Mouse (Mus musculus) midbrain, embryonic 13.5 days (tissue): ENCODE results near the gene Sco1. TPM values are rescaled to one million over a fixed set of nuclear protein-coding genes. Genes with fewer than 3 reads are reported as not detected.

Experiments used
- ATAC-seq: fragments of 200-750 bp; cut with Nextera tagmentation; 2 replicates; pipeline ENCODE4 v1.8.0; 2017; ENCODE audit warnings: mild to moderate bottlenecking, moderate TSS enrichment, moderate library complexity
- H3K27ac ChIP-seq: fragments of 300-500 bp; sonication (generic); 2 replicates; pipeline ENCODE4 v1.5.1; 2015; ENCODE audit warnings: inconsistent platforms, mild to moderate bottlenecking, moderate library complexity
- H3K27me3 ChIP-seq: fragments of 300-500 bp; sonication (generic); 2 replicates; pipeline ENCODE4 v1.6.1; 2015; ENCODE audit warnings: mild to moderate bottlenecking, inconsistent platforms
- H3K36me3 ChIP-seq: fragments of 300-500 bp; sonication (generic); 2 replicates; pipeline ENCODE4 v1.6.1; 2015; ENCODE audit warnings: mild to moderate bottlenecking, inconsistent platforms
- H3K4me1 ChIP-seq: fragments of 300-500 bp; sonication (generic); replicated peaks from 2 replicates; pipeline ENCODE4 v1.6.1; 2015; ENCODE audit warnings: inconsistent platforms
- H3K4me2 ChIP-seq: fragments of 300-500 bp; sonication (generic); replicated peaks from 2 replicates; pipeline ENCODE4 v1.6.1; 2015; ENCODE audit warnings: moderate library complexity, mild to moderate bottlenecking, inconsistent platforms
- H3K4me3 ChIP-seq: fragments of 300-500 bp; sonication (generic); replicated peaks from 2 replicates; pipeline ENCODE4 v1.5.1; 2015; ENCODE audit warnings: mild to moderate bottlenecking, inconsistent platforms
- H3K9ac ChIP-seq: fragments of 300-500 bp; sonication (generic); replicated peaks from 2 replicates; pipeline ENCODE4 v1.6.1; 2015; ENCODE audit warnings: mild to moderate bottlenecking, inconsistent platforms
- H3K9me3 ChIP-seq: fragments of 300-500 bp; sonication (generic); 2 replicates; pipeline ENCODE4 v1.6.1; 2016; ENCODE audit warnings: mild to moderate bottlenecking, inconsistent platforms
- WGBS: fragments of 180-500 bp; shearing (Covaris S2); methylation state at CpG from one replicate; pipeline ENCODE4 v1.1.7; 2015; 5-methylcytosine and 5-hydroxymethylcytosine counted together
- polyA plus RNA-seq: library from polyadenylated mRNA; unstranded; fragments of >200 nt; fragmentation: Nextera tagmentation; extraction: Ambion mirVana; gene quantifications from 2 replicates; pipeline ENCODE4 v1.2.1, GENCODE M21; 2015

Sco1 gene
- polyA plus RNA-seq, 1 experiment from 2014 or later: 16.4 TPM

GRCm38 (mm10) chr11:67048496-67048895, 4.0 kb upstream of the Sco1 start:
- Histone ChIP-seq H3K36me3 (peaks cover 24% of the 10 kb centered on the region), H3K27me3 (no peaks in the 10 kb centered on the region), H3K4me2 (no peak overlapping the region), H3K9me3 (no peaks in the 10 kb centered on the region), H3K4me1 (peaks cover 14% of the 10 kb centered on the region), H3K27ac (no peak overlapping the region), H3K9ac (no peak overlapping the region), H3K4me3 (no peak overlapping the region)
- 93% methylated on average over 8 of the region's 8 CpGs for WGBS
- ATAC-seq: no peak

- no peak overlapping the region for H3K9ac ChIP-seq
- H3K27ac ChIP-seq: no peak overlapping the region
- no peak overlapping the region for H3K4me2 ChIP-seq
- no peaks in the 10 kb centered on the region for H3K9me3 ChIP-seq
- peaks cover 20% of the 10 kb centered on the region for H3K4me1 ChIP-seq
- ATAC-seq: no peak
- H3K4me3 ChIP-seq: no peak overlapping the region
- 91% methylated on average over 3 of the region's 3 CpGs for WGBS
- H3K27me3 ChIP-seq: no peaks in the 10 kb centered on the region
- peaks cover 24% of the 10 kb centered on the region for H3K36me3 ChIP-seq
Observed at GRCm38 (mm10) chr11:67049256-67049655, 3.2 kb upstream of the Sco1 start.

GRCm38 (mm10) chr11:67051676-67052320, 672 bp upstream of the Sco1 start:
- peak overlapping the region; percentile 99 for H3K4me3 ChIP-seq
- peak overlapping the region; percentile 85 for H3K9ac ChIP-seq
- H3K4me1 ChIP-seq: peaks cover 20% of the 10 kb centered on the region
- peak; percentile 66 for ATAC-seq
- peak overlapping the region; percentile 76 for H3K4me2 ChIP-seq
- no peaks in the 10 kb centered on the region for H3K9me3 ChIP-seq
- H3K36me3 ChIP-seq: peaks cover 25% of the 10 kb centered on the region
- no peaks in the 10 kb centered on the region for H3K27me3 ChIP-seq
- peak overlapping the region; percentile 81; the same call in 1 of the 2 replicates for H3K27ac ChIP-seq
- WGBS: 9% methylated on average over 16 of the region's 16 CpGs

GRCm38 (mm10) chr11:67054754-67055365, 2.4 kb downstream of the Sco1 start:
- WGBS: 92% methylated on average over 8 of the region's 8 CpGs
- Histone ChIP-seq H3K4me1 (peaks cover 20% of the 10 kb centered on the region), H3K36me3 (peaks cover 48% of the 10 kb centered on the region), H3K27ac (no peak overlapping the region), H3K4me3 (no peak overlapping the region), H3K9ac (no peak overlapping the region), H3K9me3 (no peaks in the 10 kb centered on the region), H3K27me3 (no peaks in the 10 kb centered on the region), H3K4me2 (no peak overlapping the region)
- ATAC-seq: no peak

DNA sequence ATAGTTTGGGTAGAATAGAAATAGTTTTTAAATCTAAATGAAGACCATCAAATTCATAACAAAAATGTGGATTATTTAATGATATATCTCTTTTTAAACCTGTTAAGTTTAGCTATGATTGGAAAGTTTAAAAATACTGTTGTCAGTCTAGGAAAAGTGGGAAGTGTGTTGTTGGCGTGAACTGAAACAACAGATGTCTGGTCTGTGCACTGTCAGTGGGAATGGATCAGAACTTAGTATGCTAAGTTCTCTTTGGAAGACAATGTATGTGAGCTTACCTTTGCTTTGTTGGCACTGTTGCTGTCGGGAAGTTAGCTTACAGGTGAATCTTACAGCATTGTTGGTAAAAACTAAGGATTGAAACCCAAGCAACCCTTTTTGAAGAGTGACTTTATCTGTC, 8.8 kb downstream of the Sco1 start:
- H3K36me3 ChIP-seq: peaks cover 88% of the 10 kb centered on the region
- WGBS: 94% methylated on average over 2 of the region's 2 CpGs
- no peaks in the 10 kb centered on the region for H3K9me3 ChIP-seq
- no peak overlapping the region for H3K4me2 ChIP-seq
- no peak overlapping the region for H3K9ac ChIP-seq
- no peak for ATAC-seq
- no peak overlapping the region for H3K4me3 ChIP-seq
- H3K27me3 ChIP-seq: no peaks in the 10 kb centered on the region
- no peaks in the 10 kb centered on the region for H3K4me1 ChIP-seq
- H3K27ac ChIP-seq: no peak overlapping the region

GRCm38 (mm10) chr11:67062726-67063125, 10.3 kb downstream of the Sco1 start:
- no peaks in the 10 kb centered on the region for H3K9me3 ChIP-seq
- H3K4me3 ChIP-seq: no peak overlapping the region
- no peak overlapping the region for H3K9ac ChIP-seq
- no peak for ATAC-seq
- peaks cover 85% of the 10 kb centered on the region for H3K36me3 ChIP-seq
- H3K27me3 ChIP-seq: no peaks in the 10 kb centered on the region
- no peak overlapping the region for H3K4me2 ChIP-seq
- no peak overlapping the region for H3K27ac ChIP-seq
- WGBS: 95% methylated on average over 3 of the region's 3 CpGs
- H3K4me1 ChIP-seq: no peaks in the 10 kb centered on the region

DNA sequence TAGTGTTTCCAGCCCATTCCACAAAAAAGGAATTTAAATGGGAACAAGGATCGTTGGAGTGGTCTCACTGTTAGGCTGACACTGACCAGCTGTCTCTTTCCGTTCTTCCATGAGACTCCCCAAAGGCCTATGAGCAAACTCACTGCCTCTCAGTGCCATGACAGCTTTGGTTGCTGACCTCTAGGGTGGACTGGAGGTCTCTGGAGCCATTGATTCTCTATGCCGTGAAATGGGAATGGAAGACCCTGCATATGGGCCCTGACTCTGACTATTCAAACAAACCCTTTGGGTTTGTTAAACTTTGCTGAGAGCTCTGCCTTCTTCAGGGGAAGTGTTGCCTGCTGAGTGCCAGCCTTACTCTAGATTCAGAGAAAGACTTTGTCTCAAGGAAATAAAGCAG, 15.3 kb downstream of the Sco1 start:
- no peaks in the 10 kb centered on the region for H3K4me1 ChIP-seq
- H3K4me3 ChIP-seq: no peak overlapping the region
- no peak overlapping the region for H3K4me2 ChIP-seq
- no peaks in the 10 kb centered on the region for H3K9me3 ChIP-seq
- H3K9ac ChIP-seq: no peak overlapping the region
- no peak overlapping the region for H3K27ac ChIP-seq
- no peaks in the 10 kb centered on the region for H3K27me3 ChIP-seq
- ATAC-seq: no peak
- WGBS: 91% methylated on average over 3 of the region's 3 CpGs
- peaks cover 48% of the 10 kb centered on the region for H3K36me3 ChIP-seq

DNA sequence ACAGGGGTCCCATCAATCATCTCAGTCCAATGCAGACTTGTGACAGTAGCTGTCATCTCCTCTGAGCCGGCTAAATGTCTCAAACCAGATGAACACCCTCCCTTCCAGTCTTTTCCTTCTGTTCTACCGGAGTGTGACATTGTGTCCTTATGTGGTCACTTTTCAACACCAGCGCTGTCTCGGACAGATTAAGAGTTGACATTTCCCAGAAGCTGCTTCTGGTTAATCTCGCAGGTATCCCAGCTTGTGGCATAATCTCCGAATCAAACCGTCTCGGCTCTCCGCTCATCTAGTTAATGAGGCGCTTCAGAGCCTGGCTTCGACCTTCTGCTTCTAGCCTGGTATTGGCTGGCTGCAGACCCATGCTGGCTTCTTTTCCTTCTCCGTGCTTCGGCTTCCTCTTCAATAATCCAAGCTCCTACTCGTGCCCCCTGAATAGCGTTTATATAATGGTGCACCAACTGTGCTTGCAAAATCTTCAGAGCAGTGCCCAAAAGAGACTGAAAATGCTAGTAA, 20.2 kb downstream of the Sco1 start:
- H3K9me3 ChIP-seq: no peaks in the 10 kb centered on the region
- H3K4me1 ChIP-seq: peaks cover 5% of the 10 kb centered on the region
- no peak for ATAC-seq
- no peak overlapping the region for H3K4me2 ChIP-seq
- 69% methylated on average over 15 of the region's 15 CpGs for WGBS
- 0 out of 2 replicates have a peak, but pooled peaks cover 3% of the 10 kb centered on the region for H3K36me3 ChIP-seq
- H3K4me3 ChIP-seq: no peak overlapping the region
- H3K9ac ChIP-seq: no peak overlapping the region
- H3K27me3 ChIP-seq: no peaks in the 10 kb centered on the region
- no peak overlapping the region for H3K27ac ChIP-seq

GRCm38 (mm10) chr11:67075036-67075435, 22.6 kb downstream of the Sco1 start:
- H3K9ac ChIP-seq: no peak overlapping the region
- 0 out of 2 replicates have a peak overlapping the region, but pooled peaks have one; percentile 45 for H3K27ac ChIP-seq
- no peak for ATAC-seq
- no peaks in the 10 kb centered on the region for H3K27me3 ChIP-seq
- no peaks in the 10 kb centered on the region for H3K36me3 ChIP-seq
- no peak overlapping the region for H3K4me3 ChIP-seq
- peaks cover 14% of the 10 kb centered on the region for H3K4me1 ChIP-seq
- H3K9me3 ChIP-seq: no peaks in the 10 kb centered on the region
- no peak overlapping the region for H3K4me2 ChIP-seq
- 14% methylated on average over 3 of the region's 3 CpGs for WGBS

DNA sequence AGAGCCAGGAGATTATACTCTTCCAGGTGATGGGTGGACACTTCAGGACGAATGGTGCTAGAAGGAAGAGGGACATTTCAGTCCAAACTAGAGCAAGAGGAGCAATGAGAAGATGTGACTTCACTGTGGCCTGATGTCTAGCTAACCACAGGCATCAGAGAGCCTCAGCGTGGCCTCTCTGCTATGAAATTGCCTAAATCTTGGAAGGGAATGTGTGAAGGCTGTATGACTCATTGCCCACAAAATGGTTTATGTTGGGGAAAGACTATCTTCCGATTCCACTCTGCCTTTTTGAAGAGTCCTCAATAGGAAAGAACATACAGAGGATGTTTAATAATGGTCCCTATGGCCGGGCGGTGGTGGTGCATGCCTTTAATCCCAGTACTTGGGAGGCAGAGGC, 24.3 kb downstream of the Sco1 start:
- no peak overlapping the region for H3K4me2 ChIP-seq
- H3K4me3 ChIP-seq: no peak overlapping the region
- WGBS: 90% methylated on average over 5 of the region's 5 CpGs
- no peak overlapping the region for H3K27ac ChIP-seq
- peaks cover 28% of the 10 kb centered on the region for H3K4me1 ChIP-seq
- H3K27me3 ChIP-seq: no peaks in the 10 kb centered on the region
- no peak for ATAC-seq
- no peak overlapping the region for H3K9ac ChIP-seq
- H3K9me3 ChIP-seq: no peaks in the 10 kb centered on the region
- H3K36me3 ChIP-seq: no peaks in the 10 kb centered on the region

- Histone ChIP-seq H3K4me3 (no peak overlapping the region), H3K36me3 (no peaks in the 10 kb centered on the region), H3K9ac (no peak overlapping the region), H3K9me3 (no peaks in the 10 kb centered on the region), H3K4me2 (no peak overlapping the region), H3K27me3 (no peaks in the 10 kb centered on the region), H3K27ac (no peak overlapping the region), H3K4me1 (peaks cover 28% of the 10 kb centered on the region)
- no peak for ATAC-seq
- WGBS: 55% methylated on average over 3 of the region's 3 CpGs
Observed at GRCm38 (mm10) chr11:67077435-67077834, 25.0 kb downstream of the Sco1 start.

DNA sequence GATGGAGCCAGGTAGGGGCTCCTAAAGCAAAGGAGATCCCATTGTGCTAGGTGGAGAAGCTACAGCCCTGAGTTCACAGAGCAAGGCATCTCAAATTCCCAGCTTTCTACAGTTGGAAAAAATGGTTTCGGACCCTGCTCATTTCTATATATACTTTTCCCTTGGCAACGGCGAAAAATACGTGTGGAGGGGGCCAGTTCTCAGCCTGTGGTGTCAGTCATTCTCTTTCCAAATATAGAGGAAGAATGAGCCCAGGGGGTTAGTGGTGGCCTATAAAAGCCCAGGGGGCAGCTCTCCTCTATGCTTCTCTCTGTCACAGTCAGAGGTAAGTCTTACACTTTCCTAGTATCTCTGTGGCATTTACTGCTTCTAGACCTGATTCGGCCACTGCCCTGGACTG, 25.5 kb downstream of the Sco1 start, which contains the start of gene Myh3:
Myh3 (plus strand) TSS at position 301 of the 400 bp plus-strand sequence.
- H3K27ac ChIP-seq: no peak within 1 kb of the TSS
- ATAC-seq: no peak
- WGBS: 93% methylated on average over 5 of the region's 5 CpGs

More for the DNA sequence above, 25.5 kb downstream of the Sco1 start, which contains the start of gene Myh3:
- Histone ChIP-seq H3K4me3 (no peak within 1 kb of the TSS), H3K27me3 (peaks cover 4% of the 10 kb centered on the region), H3K4me1 (peaks cover 28% of the 10 kb centered on the region), H3K4me2 (no peak within 1 kb of the TSS), H3K9ac (no peak within 1 kb of the TSS), H3K36me3 (no peaks in the 10 kb centered on the region), H3K9me3 (no peaks in the 10 kb centered on the region)
